Mouse (Mus musculus) central nervous system, embryonic 18 days (tissue): Measurements from ENCODE around the gene Ensa. TPM values are rescaled to one million over a fixed set of nuclear protein-coding genes. Genes with fewer than 3 reads are reported as not detected.

Experiments
- polyA plus RNA-seq: library from polyadenylated mRNA; depleted of rRNA; stranded (reverse); fragments of >200 nt; gene quantifications from 2 replicates; pipeline ENCODE4 v1.2.3, GENCODE M21; 2012; rRNA removed

Gene Ensa
- polyA plus RNA-seq, result 47.0 and 50.6 TPM in 2 replicates

GRCm38 (mm10) chr3:95624628-95625503 lies at the start of gene Ensa:
Ensa (plus strand) TSS chr3:95624993.

DNA sequence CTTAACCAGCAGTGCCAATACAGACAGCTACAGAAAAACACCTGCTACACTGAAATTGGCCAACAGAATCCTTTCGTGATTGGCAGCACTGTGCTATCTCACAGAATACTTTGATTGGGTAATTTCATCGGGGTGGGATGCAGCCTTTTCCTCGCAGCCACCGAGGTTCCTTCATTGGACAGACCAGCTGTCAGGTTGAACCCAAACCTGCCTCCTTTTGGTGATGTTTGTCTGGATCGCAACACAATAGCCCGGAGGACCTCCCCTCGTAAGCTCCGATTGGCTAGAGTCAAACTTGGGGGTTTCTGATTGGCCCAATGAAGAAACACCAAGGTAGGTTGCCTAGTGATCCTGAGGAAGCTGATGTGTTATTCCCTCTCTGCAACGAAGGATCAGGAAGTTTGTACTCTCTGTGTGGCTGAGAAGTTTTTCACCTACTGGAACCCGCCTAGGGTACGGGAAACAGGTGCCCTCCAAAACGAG lies 36.1 kb upstream of the Ensa start, which contains the start of gene Golph3l:
Gene Golph3l (plus strand): TSS at position 331 of the 483 bp plus-strand sequence.

DNA sequence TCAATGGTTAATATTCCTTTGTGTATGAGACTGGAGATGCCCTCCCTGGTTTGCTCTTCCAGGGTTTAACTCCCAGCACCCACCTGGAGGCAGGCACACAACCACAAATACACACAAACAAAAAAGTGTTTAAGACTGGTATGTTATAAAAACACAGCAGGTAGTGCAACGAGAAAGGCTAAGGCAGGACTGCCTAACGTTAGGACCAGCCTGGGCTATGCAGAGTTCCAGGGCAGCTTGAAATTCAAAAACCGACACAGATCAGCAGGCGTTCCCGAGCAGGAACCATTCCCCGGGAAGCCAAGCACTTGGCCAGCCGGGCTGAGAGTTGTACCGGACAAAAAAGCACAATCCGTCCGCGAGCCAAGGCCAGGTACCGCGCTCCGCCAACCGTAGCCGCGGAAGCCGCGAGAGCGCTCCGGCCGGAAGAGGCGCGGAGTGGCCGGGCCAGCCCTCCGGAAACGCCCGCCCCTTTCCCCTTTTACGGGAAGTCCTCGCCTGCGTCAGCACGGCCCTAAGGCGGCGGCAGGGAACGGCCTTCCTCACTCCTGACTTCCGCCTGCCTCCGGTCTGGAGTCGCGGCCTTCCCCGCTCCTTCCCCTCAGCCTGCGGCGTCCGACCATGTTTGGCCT lies 33.6 kb downstream of the Ensa start, which contains the start of gene Mcl1:
Gene Mcl1 (plus strand): TSS at position 553 of the 632 bp plus-strand sequence.

Other genes with a start within 250 kb of the Ensa start
- not detected in 2 replicates for gene 4930558C23Rik, start 222.2 kb upstream of the Ensa start, polyA plus RNA-seq
- gene Arnt, start 190.6 kb upstream of the Ensa start, polyA plus RNA-seq, result 29.1 and 33.1 TPM in 2 replicates
- gene Ctsk, start 125.7 kb upstream of the Ensa start, polyA plus RNA-seq, result 5.9 and 35.0 TPM in 2 replicates
- 8.8 and 9.2 TPM in 2 replicates for gene Ctss, start 98.2 kb upstream of the Ensa start, polyA plus RNA-seq
- gene Hormad1, start 65.3 kb upstream of the Ensa start, polyA plus RNA-seq, result not detected in 2 replicates
- gene Golph3l, start 36.1 kb upstream of the Ensa start, polyA plus RNA-seq, result 19.3 and 20.7 TPM in 2 replicates
- gene Mcl1, start 33.8 kb downstream of the Ensa start, polyA plus RNA-seq, result 62.9 and 66.1 TPM in 2 replicates
- gene Adamtsl4, start 62.9 kb downstream of the Ensa start, polyA plus RNA-seq, result 0.76 and 2.1 TPM in 2 replicates
- gene Ecm1, start 114.6 kb downstream of the Ensa start, polyA plus RNA-seq, result 13.4 and 56.2 TPM in 2 replicates
- 39.4 and 42.8 TPM in 2 replicates for gene Tars2, start 135.2 kb downstream of the Ensa start, polyA plus RNA-seq
- gene Rprd2, start 193.9 kb downstream of the Ensa start, polyA plus RNA-seq, result 21.7 TPM in 2 replicates
- 36.0 and 36.2 TPM in 2 replicates for gene Prpf3, start 230.9 kb downstream of the Ensa start, polyA plus RNA-seq
- gene Mrps21, start 246.5 kb downstream of the Ensa start, polyA plus RNA-seq, result 190 and 193 TPM in 2 replicates